Mouse (Mus musculus) heart, postnatal 0 days (tissue): ENCODE measurements at regions not wholly inside any gene's neighbourhood (a gene's known extent, or its start where the extent isn't known, plus 50 kb on each side); places are given as distances from the start of the nearest gene placed in this dataset.
A peak's percentile ranks its signal among the peaks of the same experiment; 100 is the strongest.

Source experiments
- ATAC-seq: fragments of 200-750 bp; cut with Nextera tagmentation; 2 replicates; pipeline ENCODE4 v1.8.0; 2017; ENCODE audit warnings: low read depth, moderate number of reproducible peaks, moderate library complexity; ENCODE audit not compliant: insufficient read depth
- DNase-seq: peaks from one replicate; pipeline ENCODE4 v3.0.0-alpha.2; 2016; ENCODE audit warnings: low spot score
- H3K27ac ChIP-seq: fragments of 300-500 bp; sonication (generic); 2 replicates; pipeline ENCODE4 v1.5.1; 2014; ENCODE audit warnings: low read depth, mild to moderate bottlenecking
- H3K27me3 ChIP-seq: fragments of 300-500 bp; sonication (generic); 2 replicates; pipeline ENCODE4 v1.6.1; 2014; ENCODE audit warnings: low read length, mixed read lengths; ENCODE audit not compliant: control insufficient read depth, insufficient read depth
- H3K36me3 ChIP-seq: fragments of 300-500 bp; sonication (generic); replicated peaks from 2 replicates; pipeline ENCODE4 v1.6.1; 2014; ENCODE audit warnings: low read length, mixed read lengths; ENCODE audit not compliant: control insufficient read depth, insufficient read depth
- H3K4me1 ChIP-seq: fragments of 300-500 bp; sonication (generic); 2 replicates; pipeline ENCODE4 v1.6.1; 2014; ENCODE audit warnings: antibody characterized with exemption; ENCODE audit not compliant: control insufficient read depth, insufficient read depth
- H3K4me2 ChIP-seq: fragments of 300-500 bp; sonication (generic); 2 replicates; pipeline ENCODE4 v1.6.1; 2014; ENCODE audit warnings: low read depth, mild to moderate bottlenecking, low read length, moderate library complexity
- H3K4me3 ChIP-seq: fragments of 300-500 bp; sonication (generic); 2 replicates; pipeline ENCODE4 v1.5.1; 2014; ENCODE audit warnings: low read depth, low read length
- H3K9ac ChIP-seq: fragments of 300-500 bp; sonication (generic); replicated peaks from 2 replicates; pipeline ENCODE4 v1.6.1; 2014; ENCODE audit warnings: low read depth, low read length, mixed read lengths
- H3K9me3 ChIP-seq: fragments of 300-500 bp; sonication (generic); replicated peaks from 2 replicates; pipeline ENCODE4 v1.6.1; 2016; ENCODE audit warnings: low read length; ENCODE audit not compliant: control insufficient read depth
- CTCF ChIP-seq: IDR thresholded peaks from 2 replicates; pipeline ENCODE4 v1.5.1; 2016; ENCODE audit warnings: antibody characterized with exemption, control low read depth, low read depth
- EP300 ChIP-seq: IDR thresholded peaks from 2 replicates; pipeline ENCODE4 v1.6.1; 2016; ENCODE audit warnings: antibody characterized with exemption, low read depth
- WGBS: fragments of 180-500 bp; shearing (Covaris S2); extraction: QIAGEN DNeasy Blood & Tissue Kit; methylation state at CpG from one replicate; pipeline ENCODE4 v1.1.7; 2014; 5-methylcytosine and 5-hydroxymethylcytosine counted together

DNA sequence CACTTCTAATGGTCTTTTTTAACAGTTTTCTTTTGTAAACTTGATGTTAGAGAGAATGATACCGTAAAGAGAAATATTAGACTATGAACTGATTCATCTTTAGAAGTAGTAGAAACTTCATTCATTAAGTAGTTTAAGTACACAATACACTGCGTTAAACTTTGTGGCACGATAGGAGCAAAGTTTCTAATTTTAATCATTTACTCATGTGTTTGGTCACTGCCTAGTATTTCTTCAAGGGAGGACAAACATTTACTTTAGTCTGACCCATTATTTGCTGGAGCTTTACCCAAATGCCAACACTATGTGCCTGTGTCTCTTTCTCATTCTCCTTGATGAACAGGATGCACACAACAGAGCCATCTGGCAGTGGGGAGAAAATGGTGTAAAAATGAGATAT is 200.6 kb downstream of the Chm start:
- no peak overlapping the region for H3K4me3 ChIP-seq
- no peak overlapping the region for H3K4me2 ChIP-seq
- H3K27ac ChIP-seq: no peak overlapping the region
- DNase-seq: no peak
- ATAC-seq: no peak
- H3K36me3 ChIP-seq: no peaks in the 10 kb centered on the region
- TF ChIP-seq CTCF: no peak
- TF ChIP-seq EP300: no peak
- H3K9me3 ChIP-seq: no peaks in the 10 kb centered on the region
- no peaks in the 10 kb centered on the region for H3K27me3 ChIP-seq
- WGBS: 78% methylated on average over 3 of the region's 3 CpGs
- no peak overlapping the region for H3K9ac ChIP-seq
- H3K4me1 ChIP-seq: no peaks in the 10 kb centered on the region

DNA sequence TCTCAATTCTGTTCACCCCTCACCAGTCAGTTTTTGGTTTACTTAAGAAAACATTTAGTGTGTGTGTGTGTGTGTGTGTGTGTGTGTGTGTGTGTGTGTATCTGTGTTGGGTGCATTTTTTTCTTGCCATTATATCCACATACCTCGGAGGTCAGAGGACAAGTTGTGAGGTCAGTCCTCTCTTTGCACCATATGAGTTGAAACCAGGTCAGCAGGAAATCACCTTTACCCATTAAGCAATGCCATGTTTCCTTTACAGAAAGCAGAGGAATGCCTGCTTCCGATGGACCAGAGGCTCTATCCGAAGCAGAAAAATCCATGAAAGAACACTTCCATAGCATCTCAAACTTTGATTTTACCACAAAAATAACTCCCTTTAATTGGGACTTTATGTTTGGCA is 201.2 kb downstream of the Chm start:
- H3K4me1 ChIP-seq: no peaks in the 10 kb centered on the region
- no peak overlapping the region for H3K4me2 ChIP-seq
- ATAC-seq (no peak), DNase-seq (no peak)
- no peak overlapping the region for H3K9ac ChIP-seq
- TF ChIP-seq CTCF: no peak
- no peak for TF ChIP-seq EP300
- no peaks in the 10 kb centered on the region for H3K9me3 ChIP-seq
- H3K36me3 ChIP-seq: no peaks in the 10 kb centered on the region
- 55% methylated on average over 3 of the region's 3 CpGs for WGBS
- H3K27ac ChIP-seq: no peak overlapping the region
- H3K4me3 ChIP-seq: no peak overlapping the region
- H3K27me3 ChIP-seq: no peaks in the 10 kb centered on the region

DNA sequence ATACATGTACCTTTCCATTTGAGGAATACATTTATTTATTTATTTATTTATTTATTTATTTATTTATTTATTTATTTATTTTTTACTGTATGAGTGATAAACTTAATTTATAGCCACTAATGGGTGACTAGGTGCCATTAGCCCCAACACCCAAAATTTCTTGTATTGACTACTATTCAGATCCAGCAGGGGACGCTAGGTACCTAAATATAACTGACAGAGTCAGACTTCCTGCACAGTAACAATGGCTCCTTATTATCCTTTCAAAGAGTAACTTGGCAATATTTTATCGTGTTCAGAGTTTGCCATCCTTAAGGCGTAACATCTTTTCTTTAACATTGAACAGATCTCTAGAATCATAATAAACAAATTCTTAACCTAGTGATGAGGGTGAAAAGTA is 206.7 kb downstream of the Chm start:
- Histone ChIP-seq H3K27me3 (no peaks in the 10 kb centered on the region), H3K9me3 (no peaks in the 10 kb centered on the region), H3K36me3 (no peaks in the 10 kb centered on the region), H3K9ac (no peak overlapping the region), H3K4me2 (no peak overlapping the region), H3K4me1 (no peaks in the 10 kb centered on the region), H3K27ac (no peak overlapping the region), H3K4me3 (no peak overlapping the region)
- peak; percentile 51 for TF ChIP-seq CTCF
- no peak for TF ChIP-seq EP300
- peak; percentile 6 for DNase-seq
- no peak for ATAC-seq
- WGBS: 49% methylated on average over 3 of the region's 3 CpGs

DNA sequence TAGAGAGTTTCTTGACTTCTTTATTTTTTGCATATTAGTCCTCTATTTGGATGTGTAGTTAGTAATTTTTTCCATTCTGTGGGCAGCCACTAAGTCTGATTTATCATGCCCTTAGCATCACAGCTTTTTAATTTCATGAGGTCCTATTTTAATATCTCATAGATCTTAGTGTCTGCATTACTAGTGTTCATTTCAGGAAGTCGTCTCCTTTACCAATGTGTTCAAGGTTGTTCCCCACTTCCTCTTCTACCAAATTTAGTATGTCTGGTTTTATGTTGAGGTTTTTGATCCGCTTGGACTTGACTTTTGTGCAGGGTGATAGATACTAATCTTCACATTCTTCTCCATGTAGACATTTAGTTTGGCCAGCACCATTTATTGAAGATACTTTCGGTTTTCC is 221.2 kb downstream of the Chm start:
- no peak for ATAC-seq
- 52% methylated on average over 3 of the region's 3 CpGs for WGBS
- Histone ChIP-seq H3K27me3 (no peaks in the 10 kb centered on the region), H3K4me3 (no peak overlapping the region), H3K4me1 (no peaks in the 10 kb centered on the region), H3K4me2 (no peak overlapping the region), H3K36me3 (no peaks in the 10 kb centered on the region), H3K9ac (no peak overlapping the region), H3K27ac (no peak overlapping the region), H3K9me3 (no peaks in the 10 kb centered on the region)
- no peak for DNase-seq
- TF ChIP-seq EP300: no peak
- TF ChIP-seq CTCF: no peak

DNA sequence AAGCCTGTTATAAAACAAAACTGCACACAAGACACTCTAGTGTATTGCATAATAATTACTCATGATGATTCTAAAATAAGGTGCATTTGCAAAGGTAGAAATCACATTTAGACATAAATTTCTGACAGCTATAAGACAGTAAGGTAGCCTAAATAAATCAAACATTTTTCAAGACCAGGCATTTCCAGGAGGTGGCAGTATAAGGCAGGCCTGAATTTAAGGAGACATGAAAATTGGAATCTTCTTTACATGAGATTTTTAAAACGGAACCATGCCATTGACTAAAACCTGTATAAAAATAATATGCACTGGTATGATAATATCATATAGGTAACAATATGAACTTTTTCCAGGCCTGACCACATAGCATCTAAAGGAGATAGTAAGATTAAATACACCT is 235.5 kb downstream of the Chm start:
- Histone ChIP-seq H3K9ac (no peak overlapping the region), H3K27me3 (no peaks in the 10 kb centered on the region), H3K4me2 (no peak overlapping the region), H3K36me3 (no peaks in the 10 kb centered on the region), H3K4me1 (no peaks in the 10 kb centered on the region), H3K9me3 (no peaks in the 10 kb centered on the region), H3K27ac (no peak overlapping the region), H3K4me3 (no peak overlapping the region)
- TF ChIP-seq CTCF: peak; percentile 39
- no peak for TF ChIP-seq EP300
- ATAC-seq (no peak), DNase-seq (no peak)
- WGBS: 33% methylated on average over 1 of the region's 1 CpGs

DNA sequence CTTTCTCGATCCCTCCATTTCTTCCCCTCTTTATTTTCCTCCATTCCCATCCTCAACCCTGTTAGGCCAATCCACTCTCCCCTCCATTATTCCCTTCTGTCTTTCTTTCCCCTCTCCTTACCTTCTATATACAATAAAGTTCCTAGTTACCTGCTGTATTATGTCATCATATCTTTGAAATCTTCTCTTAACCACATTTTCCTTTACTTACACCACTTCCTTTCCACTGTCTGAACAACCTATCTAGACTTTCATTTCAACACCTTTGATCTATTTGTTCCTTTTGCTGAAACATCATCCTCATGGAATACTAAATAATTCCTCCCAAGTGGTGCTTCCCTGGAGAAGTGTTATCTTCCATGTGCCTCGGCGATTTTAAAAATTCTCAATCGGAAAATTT is 237.8 kb downstream of the Chm start:
- Histone ChIP-seq H3K27me3 (no peaks in the 10 kb centered on the region), H3K4me3 (no peak overlapping the region), H3K9me3 (no peaks in the 10 kb centered on the region), H3K36me3 (no peaks in the 10 kb centered on the region), H3K4me2 (no peak overlapping the region), H3K9ac (no peak overlapping the region), H3K27ac (no peak overlapping the region), H3K4me1 (no peaks in the 10 kb centered on the region)
- TF ChIP-seq EP300: no peak
- no peak for TF ChIP-seq CTCF
- no peak for ATAC-seq
- 76% methylated on average over 4 of the region's 4 CpGs for WGBS
- no peak for DNase-seq
